Mouse (Mus musculus) layer of hippocampus, adult 11-12 months (tissue): ENCODE data around the gene Smyd3.

Source experiments
- DNase-seq: peaks from one replicate; pipeline ENCODE4 v3.0.0; 2022; ENCODE audit warnings: low spot score

Smyd3 gene

DNA sequence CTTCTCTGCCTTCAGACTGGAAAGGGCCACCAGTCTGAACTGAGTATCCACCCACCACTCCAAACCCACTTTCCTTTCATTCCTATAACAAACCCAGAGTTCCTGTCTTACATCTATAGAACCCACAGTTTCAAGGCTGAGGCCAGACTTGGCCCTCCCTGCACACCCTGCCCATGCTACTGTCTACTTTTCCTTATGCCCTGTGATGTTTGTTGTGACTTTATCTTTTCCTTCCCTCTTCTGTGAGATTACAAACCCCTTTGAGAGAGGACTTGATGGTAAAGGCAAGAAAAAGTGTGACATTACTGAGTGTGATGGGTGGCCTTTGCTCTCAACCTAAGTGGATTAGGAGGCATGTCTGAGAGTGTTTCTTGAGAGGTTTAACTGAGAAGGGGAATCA lies 504.8 kb downstream of the Smyd3 start:
- no peak for DNase-seq

- DNase-seq, result peak; percentile 55
These were observed 505.6 kb downstream of the Smyd3 start for GRCm38 (mm10) chr1:179012273-179012672.

GRCm38 (mm10) chr1:179010756-179011155 lies 507.1 kb downstream of the Smyd3 start:
- DNase-seq, result no peak

DNA sequence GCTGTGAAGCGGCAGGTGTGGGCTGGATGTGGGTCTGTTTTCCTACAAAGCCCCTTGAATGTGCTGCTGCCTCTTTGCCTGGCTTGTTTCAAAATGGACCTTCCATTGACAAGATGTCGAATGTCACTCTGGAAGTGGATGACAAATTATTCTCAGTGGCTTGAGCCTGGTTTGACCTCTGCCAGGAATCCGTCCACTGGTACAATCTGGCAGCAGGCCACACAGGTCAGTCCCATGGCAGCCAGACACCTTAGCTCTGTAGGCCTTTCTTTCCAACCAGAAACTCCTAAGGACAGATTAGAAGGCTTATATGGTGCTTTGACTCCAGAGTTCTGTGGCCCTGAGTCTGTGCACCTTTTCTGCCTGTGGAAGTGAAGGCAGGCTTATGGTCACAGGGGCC lies 507.9 kb downstream of the Smyd3 start:
- no peak for DNase-seq

GRCm38 (mm10) chr1:179004133-179004866 lies 513.5 kb downstream of the Smyd3 start:
- peak; percentile 32 for DNase-seq

GRCm38 (mm10) chr1:179003406-179004132 lies 514.3 kb downstream of the Smyd3 start:
- DNase-seq, result no peak

DNA sequence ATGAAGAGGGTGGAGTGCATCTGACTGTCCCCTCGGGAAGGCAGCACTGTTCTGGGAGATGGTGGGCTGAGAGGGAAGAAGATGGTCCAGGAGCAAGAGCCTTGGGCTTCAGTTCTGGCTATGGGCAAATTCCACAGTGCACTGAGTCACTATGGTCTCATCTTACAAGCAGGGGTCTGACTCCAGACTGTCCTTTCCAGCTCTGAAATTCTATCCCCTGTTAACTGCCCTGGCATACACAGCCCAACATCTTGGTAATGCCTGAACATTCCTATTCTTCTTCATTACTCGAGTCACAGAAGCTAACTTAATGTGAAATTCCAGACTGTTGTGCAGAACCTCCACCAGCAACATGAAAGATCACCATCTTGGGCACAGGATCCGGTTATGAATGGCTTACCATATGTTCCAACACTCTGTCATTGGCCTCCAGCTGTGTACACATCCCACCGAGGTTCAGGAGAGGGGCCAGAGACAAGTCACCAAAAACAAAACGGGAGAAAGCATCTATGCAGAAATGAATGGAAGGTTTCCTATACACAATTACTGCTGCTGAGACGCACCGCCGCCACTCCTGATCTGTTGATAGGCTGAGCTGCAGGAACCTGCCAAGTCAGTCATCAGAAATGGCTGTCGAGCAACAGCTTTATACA lies 517.8 kb downstream of the Smyd3 start:
- DNase-seq, result no peak

- no peak for DNase-seq
These were observed 520.0 kb downstream of the Smyd3 start for GRCm38 (mm10) chr1:178997870-178998269.

GRCm38 (mm10) chr1:178994263-178994662 lies 523.6 kb downstream of the Smyd3 start:
- DNase-seq, result no peak

DNA sequence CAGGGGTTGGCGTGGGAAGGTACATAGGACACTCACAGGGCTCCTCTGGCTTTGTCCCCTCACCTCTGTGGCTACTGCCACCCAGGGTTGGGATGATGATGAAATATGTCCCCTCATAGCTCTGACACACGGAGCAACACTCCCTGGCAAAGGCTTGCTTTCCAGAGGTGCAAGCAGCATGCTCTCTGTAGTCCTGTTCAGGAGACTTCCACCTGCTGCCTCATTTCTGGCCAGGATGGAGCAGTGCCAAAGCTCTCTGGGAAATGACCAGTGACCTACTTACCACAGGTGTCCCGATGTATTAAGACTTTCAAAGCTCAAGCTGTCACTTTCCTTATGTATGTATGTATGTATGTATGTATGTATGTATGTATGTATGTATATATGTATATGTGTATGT lies 525.3 kb downstream of the Smyd3 start:
- DNase-seq, result no peak

GRCm38 (mm10) chr1:178991470-178991869 lies 526.4 kb downstream of the Smyd3 start:
- no peak for DNase-seq

DNA sequence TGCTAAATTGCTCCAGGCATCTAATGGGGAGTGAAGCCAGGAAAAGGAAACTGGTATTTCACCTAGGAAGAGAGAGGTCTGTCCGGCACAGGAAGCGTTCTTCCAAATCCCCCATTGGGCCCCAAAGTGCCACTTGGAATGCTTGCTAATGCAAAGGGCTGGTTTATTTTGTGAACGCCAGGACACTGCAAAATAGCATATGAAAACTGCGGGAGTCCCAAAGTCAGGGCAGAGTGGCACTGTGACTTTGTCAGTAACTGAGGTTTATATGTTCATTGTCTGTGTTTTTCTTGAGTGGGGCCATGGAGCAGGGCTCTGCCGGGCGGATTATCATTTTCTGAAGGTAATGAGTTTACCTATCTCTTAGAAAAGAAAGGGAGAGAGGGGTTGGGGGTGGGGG lies 526.8 kb downstream of the Smyd3 start:
- DNase-seq, result no peak

DNA sequence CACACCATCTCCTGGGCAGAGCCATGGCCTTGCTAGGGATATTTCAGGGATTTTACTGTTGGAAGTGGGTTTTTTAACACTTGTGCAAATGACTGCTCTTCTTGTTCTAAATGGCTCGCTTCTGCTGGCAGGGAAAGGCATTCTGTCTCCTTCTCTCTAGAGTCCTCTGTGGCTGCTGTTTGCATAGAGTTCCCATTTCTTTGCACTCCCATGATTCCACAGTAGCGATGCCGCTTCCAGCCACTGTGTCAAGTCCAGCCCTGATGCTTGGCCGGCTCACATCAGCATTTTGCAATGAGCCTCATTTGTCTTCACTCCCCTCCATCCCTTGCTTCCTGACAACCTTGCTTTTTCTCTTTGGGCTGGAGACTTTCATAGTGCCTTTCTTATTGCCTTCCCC lies 528.4 kb downstream of the Smyd3 start:
- no peak for DNase-seq

- DNase-seq, result no peak
These were observed 529.7 kb downstream of the Smyd3 start for GRCm38 (mm10) chr1:178988176-178988575.

DNA sequence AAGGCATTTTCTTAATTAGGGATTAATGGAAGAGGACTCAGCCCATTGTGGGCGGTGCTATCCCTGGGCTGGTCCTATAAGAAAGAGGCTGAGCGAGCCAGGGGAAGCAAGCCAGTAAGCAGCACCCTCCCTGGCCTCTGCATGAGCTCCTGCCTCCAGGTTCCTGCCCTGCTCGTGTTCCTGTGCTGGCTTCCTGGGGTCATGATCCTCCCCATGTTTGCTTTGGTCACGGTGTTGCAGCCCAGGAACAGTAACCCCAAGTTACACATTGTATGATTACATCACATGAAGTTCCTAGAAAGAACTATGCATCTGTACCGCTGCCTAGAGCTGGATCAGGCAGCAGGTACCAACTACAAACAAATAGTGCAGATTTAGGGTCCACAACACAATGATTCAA lies 536.2 kb downstream of the Smyd3 start:
- no peak for DNase-seq

GRCm38 (mm10) chr1:178980185-178980584 lies 537.7 kb downstream of the Smyd3 start:
- DNase-seq, result no peak

- no peak for DNase-seq
These were observed 539.1 kb downstream of the Smyd3 start for GRCm38 (mm10) chr1:178978617-178979245.

- no peak for DNase-seq
These were observed 545.8 kb downstream of the Smyd3 start for GRCm38 (mm10) chr1:178972055-178972454.

- no peak for DNase-seq
These were observed 556.2 kb downstream of the Smyd3 start for GRCm38 (mm10) chr1:178961661-178962060.

GRCm38 (mm10) chr1:178960015-178960559 lies 557.8 kb downstream of the Smyd3 start:
- peak; percentile 81 for DNase-seq

- DNase-seq, result no peak
These were observed 559.2 kb downstream of the Smyd3 start for GRCm38 (mm10) chr1:178958641-178959040.

GRCm38 (mm10) chr1:178952910-178953309 lies 564.9 kb downstream of the Smyd3 start:
- DNase-seq, result no peak
